ENCODE assay signal across 11 mouse cellular contexts in the genomic region with DNA sequence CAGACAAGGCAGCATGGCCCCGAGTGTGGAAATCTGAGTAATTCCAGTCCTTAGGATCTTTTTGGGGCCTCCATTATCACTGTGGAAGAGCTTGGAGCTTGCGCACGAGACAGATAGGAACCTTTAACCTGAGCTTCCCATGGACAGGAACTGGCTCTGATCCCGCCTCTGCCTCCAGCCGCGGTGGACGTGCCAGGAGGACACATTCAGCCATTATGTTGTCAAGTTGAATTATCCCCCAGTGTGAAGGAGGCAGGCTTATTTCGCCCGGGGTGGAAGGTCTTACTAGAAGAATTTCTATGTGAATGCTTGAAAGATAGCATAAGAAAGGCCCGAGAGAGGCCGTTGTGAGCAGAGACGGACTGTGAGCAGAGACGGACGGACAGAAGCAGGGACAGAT. TPM values are rescaled to one million over a fixed set of nuclear protein-coding genes. Genes with fewer than 3 reads are reported as not detected.
A peak's percentile ranks its signal among the peaks of the same experiment; 100 is the strongest.
DNase-seq lines count a peak whose midpoint lies in the region; ATAC-seq and TF ChIP-seq lines count a peak whose summit lies in the region.
"Had no signal": no experiment of that assay in that cellular context is flagged by ENCODE, and none has a peak within 500 bp of the region (broad histone marks: within the 10 kb centered on the region; RNA-seq: fewer than 3 reads in every experiment).

No protein-coding gene starts in this region.

- no peak; the same call in 1 of the 2 replicates for ATAC-seq in kidney, embryonic 15.5 days (replicated peaks; ENCODE audit: low FRiP score)
- no peak for ATAC-seq in liver, postnatal 0 days

- no peaks in the 10 kb centered on the region for H3K9me3 ChIP-seq in kidney, embryonic 15.5 days (replicated peaks)
- no peaks in the 10 kb centered on the region for H3K9me3 ChIP-seq in liver, postnatal 0 days (ENCODE audit: low read length)
- H3K9me3 ChIP-seq: midbrain, embryonic 12.5 days had no signal

- H3K4me2 ChIP-seq in kidney, embryonic 15.5 days = peak overlapping the region; percentile 35; the same call in 1 of the 2 replicates
- no peak overlapping the region; the same call in 1 of the 2 replicates for H3K4me2 ChIP-seq in liver, postnatal 0 days (ENCODE audit: low read depth, low read length)
- H3K4me2 ChIP-seq: midbrain, embryonic 12.5 days had no signal

- no peaks in the 10 kb centered on the region for H3K27me3 ChIP-seq in kidney, embryonic 15.5 days
- H3K27me3 ChIP-seq in liver, postnatal 0 days (ENCODE audit: insufficient read depth, low read length) = no peaks in the 10 kb centered on the region
- H3K27me3 ChIP-seq: midbrain, embryonic 12.5 days had no signal

- peak; percentile 16 for DNase-seq in adrenal gland, postnatal 25 days
- DNase-seq in adrenal gland, postnatal 4 days (ENCODE audit: low spot score in 2 of 2) = no peak
- DNase-seq in Muller cell, postnatal 12 days (ENCODE audit: inconsistent ontology term) = peak; percentile 77
- peak; percentile 24 for DNase-seq in heart, adult 8-10 months (ENCODE audit: low spot score)
- DNase-seq in left cerebral cortex, postnatal 36 days (ENCODE audit: low spot score in 2 of 2) = no peak
- no peak for DNase-seq in liver, postnatal 0 days
- DNase-seq in layer of hippocampus, adult 8-10 months (ENCODE audit: low spot score in 2 of 2) = no peak
- DNase-seq: right cerebral cortex, postnatal 4 days had no signal

- peaks cover 42% of the 10 kb centered on the region for H3K4me1 ChIP-seq in kidney, embryonic 15.5 days
- 0 out of 2 replicates have a peak, but pooled peaks cover 3% of the 10 kb centered on the region for H3K4me1 ChIP-seq in liver, postnatal 0 days (ENCODE audit: insufficient read depth)

- 12% methylated on average over 14 of the region's 14 CpGs for WGBS in kidney, embryonic 15.5 days
- WGBS in liver, postnatal 0 days (ENCODE audit: insufficient replicate concordance) = 69% methylated on average over 14 of the region's 14 CpGs

- H3K27ac ChIP-seq in kidney, embryonic 15.5 days = peak overlapping the region; percentile 80
- no peak overlapping the region for H3K27ac ChIP-seq in liver, postnatal 0 days (ENCODE audit: low read depth)
- H3K27ac ChIP-seq: midbrain, embryonic 12.5 days had no signal

- no peak for TF ChIP-seq EP300 in liver, postnatal 0 days (IDR thresholded peaks at IDR 0.05; ENCODE audit: low read depth)

- 0 out of 2 replicates have a peak overlapping the region, but pooled peaks have one; percentile 3 for H3K4me3 ChIP-seq in kidney, embryonic 15.5 days (replicated peaks)
- no peak overlapping the region for H3K4me3 ChIP-seq in liver, postnatal 0 days (ENCODE audit: low read depth, low read length)
- H3K4me3 ChIP-seq: midbrain, embryonic 12.5 days had no signal

- 0 out of 2 replicates have a peak, but pooled peaks cover 8% of the 10 kb centered on the region for H3K36me3 ChIP-seq in kidney, embryonic 15.5 days
- H3K36me3 ChIP-seq in liver, postnatal 0 days (replicated peaks; ENCODE audit: insufficient read depth, low read length) = no peaks in the 10 kb centered on the region

- no peak overlapping the region for H3K9ac ChIP-seq in kidney, embryonic 15.5 days
- H3K9ac ChIP-seq in liver, postnatal 0 days (replicated peaks) = no peak overlapping the region
- H3K9ac ChIP-seq: midbrain, embryonic 12.5 days had no signal

- TF ChIP-seq CTCF in liver, postnatal 0 days (IDR thresholded peaks at IDR 0.05; ENCODE audit: low read depth) = no peak

- intact Hi-C loops in left cerebral cortex, postnatal 36 days (cut with DNase I) = no loop called here

RNA-seq across cellular contexts. Expression of a gene that starts 4.4 kb away (rescaled TPM):
- 60.3 and 73.7 TPM in 2 replicates for total RNA-seq in adrenal gland, postnatal 25 days (2021)
- total RNA-seq in adrenal gland, postnatal 4 days (2021) = 10 to 100 TPM; 53.6 to 62.6 TPM
- total RNA-seq in heart, adult 8-10 months (2022) = 10 to 100 TPM; 25.4 to 28.6 (median 27.1) TPM
- 99.1 and 106 TPM in 2 replicates for polyA plus RNA-seq in kidney, embryonic 15.5 days (2015; fragmentation: Nextera tagmentation; extraction: Ambion mirVana)
- total RNA-seq in left cerebral cortex, postnatal 36 days (2021) = 100 to 1,000 TPM; 206 to 228 TPM
- 31.3 and 38.0 TPM in 2 replicates for polyA plus RNA-seq in liver, postnatal 0 days (2015; fragmentation: Nextera tagmentation; extraction: Ambion mirVana)
- 100 to 1,000 TPM; 157 to 176 (median 168) TPM for total RNA-seq in layer of hippocampus, adult 8-10 months (2022)

RNA-seq across cellular contexts. Expression of a gene that starts 4.9 kb away (rescaled TPM):
- 70.0 and 84.2 TPM in 2 replicates for total RNA-seq in adrenal gland, postnatal 25 days (2021)
- 10 to 100 TPM; 94.6 to 98.5 TPM for total RNA-seq in adrenal gland, postnatal 4 days (2021)
- 10 to 100 TPM; 61.4 to 72.3 (median 65.5) TPM for total RNA-seq in heart, adult 8-10 months (2022)
- 34.8 and 37.4 TPM in 2 replicates for polyA plus RNA-seq in kidney, embryonic 15.5 days (2015; fragmentation: Nextera tagmentation; extraction: Ambion mirVana)
- 100 to 1,000 TPM; 177 to 182 TPM for total RNA-seq in left cerebral cortex, postnatal 36 days (2021)
- 3.3 and 4.2 TPM in 2 replicates for polyA plus RNA-seq in liver, postnatal 0 days (2015; fragmentation: Nextera tagmentation; extraction: Ambion mirVana)
- 100 to 1,000 TPM; 123 to 147 (median 135) TPM for total RNA-seq in layer of hippocampus, adult 8-10 months (2022)

RNA-seq across cellular contexts. Expression of a gene that starts 52.5 kb away (rescaled TPM):
- 111 and 146 TPM in 2 replicates for total RNA-seq in adrenal gland, postnatal 25 days (2021)
- 10 to 100 TPM; 84.6 to 86.1 TPM for total RNA-seq in adrenal gland, postnatal 4 days (2021)
- 100 to 1,000 TPM; 125 to 157 (median 155) TPM for total RNA-seq in heart, adult 8-10 months (2022)
- polyA plus RNA-seq in kidney, embryonic 15.5 days (2015; fragmentation: Nextera tagmentation; extraction: Ambion mirVana) = 23.9 and 26.5 TPM in 2 replicates
- total RNA-seq in left cerebral cortex, postnatal 36 days (2021) = 100 to 1,000 TPM; 244 to 267 TPM
- 14.0 and 16.3 TPM in 2 replicates for polyA plus RNA-seq in liver, postnatal 0 days (2015; fragmentation: Nextera tagmentation; extraction: Ambion mirVana)
- 100 to 1,000 TPM; 227 to 350 (median 284) TPM for total RNA-seq in layer of hippocampus, adult 8-10 months (2022)

RNA-seq across cellular contexts. Expression of a gene that starts 52.7 kb away (rescaled TPM):
- 2.7 and 3.1 TPM in 2 replicates for total RNA-seq in adrenal gland, postnatal 25 days (2021)
- 1 to 10 TPM; 3.9 to 4.3 TPM for total RNA-seq in adrenal gland, postnatal 4 days (2021)
- 1 to 10 TPM in 3 of 4 experiments, under 1 TPM in 1; 0.66 to 2.6 (median 1.3) TPM for total RNA-seq in heart, adult 8-10 months (2022)
- polyA plus RNA-seq in kidney, embryonic 15.5 days (2015; fragmentation: Nextera tagmentation; extraction: Ambion mirVana) = 5.0 and 5.2 TPM in 2 replicates
- total RNA-seq in left cerebral cortex, postnatal 36 days (2021) = 10 to 100 TPM; 17.3 to 20.8 TPM
- 0.99 and 1.4 TPM in 2 replicates for polyA plus RNA-seq in liver, postnatal 0 days (2015; fragmentation: Nextera tagmentation; extraction: Ambion mirVana)
- 10 to 100 TPM in 3 of 4 experiments, 1 to 10 TPM in 1; 9.9 to 14.4 (median 10.6) TPM for total RNA-seq in layer of hippocampus, adult 8-10 months (2022)
- total RNA-seq: granulocyte monocyte progenitor cell, adult 5-6 weeks had no signal

Comparison
In these comparisons a context has a peak if more than half of its experiments do, and no peak if none do; other contexts are left out.
1. DNase-seq: peak in adrenal gland, postnatal 25 days (single experiment), Muller cell, postnatal 12 days (single experiment) and heart, adult 8-10 months (single experiment); none in adrenal gland, postnatal 4 days (0 of 2), left cerebral cortex, postnatal 36 days (0 of 2), liver, postnatal 0 days (single experiment) and layer of hippocampus, adult 8-10 months (0 of 2).